Mouse (Mus musculus): ENCODE measurements around the gene Ndufa8.

DNA sequence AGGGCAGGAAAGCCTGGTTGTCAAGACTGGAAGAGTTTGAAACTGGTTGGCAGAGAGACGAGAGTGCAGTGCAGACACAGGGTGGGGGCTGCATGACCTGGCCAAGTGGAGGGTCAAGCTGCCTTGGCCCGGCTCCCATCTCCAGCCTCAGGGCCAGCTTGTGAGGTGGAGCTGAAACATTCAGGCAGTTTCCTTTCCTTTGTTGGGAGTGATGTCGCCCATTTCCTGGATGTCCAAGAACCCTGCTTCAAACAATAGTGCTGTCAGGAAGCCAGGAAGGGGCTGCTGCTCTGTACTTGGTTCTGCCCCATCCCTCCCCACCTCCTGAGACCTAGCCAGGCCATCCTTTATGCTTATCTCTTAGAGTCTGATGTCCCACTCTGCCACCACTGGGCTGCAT is 25.9 kb downstream of the Ndufa8 start:
- no peak for TF ChIP-seq CTCF (IDR thresholded peaks at IDR 0.05; ENCODE audit: low read depth)
- 0 out of 2 replicates have a peak, but pooled peaks have one; percentile 74 for TF ChIP-seq EP300 (IDR thresholded peaks at IDR 0.05; ENCODE audit: low read depth)
